Mouse (Mus musculus) E14TG2a.4 (cell line): ENCODE data around the gene Ntn5.

Experiments used
- CTCF ChIP-seq: conservative IDR thresholded peaks from 2 replicates; pipeline ENCODE4 v1.5.1; 2014; ENCODE audit warnings: low read length
- NANOG ChIP-seq: IDR thresholded peaks from 2 replicates; pipeline ENCODE4 v1.6.1; 2014; ENCODE audit warnings: borderline replicate concordance, low read length, mixed read lengths
- POU5F1 ChIP-seq: IDR thresholded peaks from 2 replicates; pipeline ENCODE4 v1.6.1; 2014; ENCODE audit warnings: low read length, borderline replicate concordance

GRCm38 (mm10) chr7:45665303-45666138 is 18.3 kb upstream of the Ntn5 start:
- TF ChIP-seq CTCF (no peak), POU5F1 (no peak), NANOG (no peak)
